Mouse (Mus musculus): Measurements from ENCODE around the gene Gtsf1.

- TF ChIP-seq CTCF (IDR thresholded peaks at IDR 0.05; ENCODE audit: control insufficient read depth, insufficient read depth, insufficient read length), result no peak
- no peak for TF ChIP-seq MAX (IDR thresholded peaks at IDR 0.05)
- peak; percentile 54 for TF ChIP-seq USF1 (IDR thresholded peaks at IDR 0.05; ENCODE audit: low read depth)
Measured at GRCm38 (mm10) chr15:103393577-103393976, 36.7 kb downstream of the Gtsf1 start.
